Mouse (Mus musculus): ENCODE results near the gene Zfp354c. TPM values are rescaled to one million over a fixed set of nuclear protein-coding genes. Genes with fewer than 3 reads are reported as not detected.
A peak's percentile ranks its signal among the peaks of the same experiment; 100 is the strongest.

Gene Zfp354c
- polyA plus RNA-seq (2016; fragmentation: Nextera tagmentation; extraction: Ambion mirVana): 18.3 and 21.0 TPM in 2 replicates

DNA sequence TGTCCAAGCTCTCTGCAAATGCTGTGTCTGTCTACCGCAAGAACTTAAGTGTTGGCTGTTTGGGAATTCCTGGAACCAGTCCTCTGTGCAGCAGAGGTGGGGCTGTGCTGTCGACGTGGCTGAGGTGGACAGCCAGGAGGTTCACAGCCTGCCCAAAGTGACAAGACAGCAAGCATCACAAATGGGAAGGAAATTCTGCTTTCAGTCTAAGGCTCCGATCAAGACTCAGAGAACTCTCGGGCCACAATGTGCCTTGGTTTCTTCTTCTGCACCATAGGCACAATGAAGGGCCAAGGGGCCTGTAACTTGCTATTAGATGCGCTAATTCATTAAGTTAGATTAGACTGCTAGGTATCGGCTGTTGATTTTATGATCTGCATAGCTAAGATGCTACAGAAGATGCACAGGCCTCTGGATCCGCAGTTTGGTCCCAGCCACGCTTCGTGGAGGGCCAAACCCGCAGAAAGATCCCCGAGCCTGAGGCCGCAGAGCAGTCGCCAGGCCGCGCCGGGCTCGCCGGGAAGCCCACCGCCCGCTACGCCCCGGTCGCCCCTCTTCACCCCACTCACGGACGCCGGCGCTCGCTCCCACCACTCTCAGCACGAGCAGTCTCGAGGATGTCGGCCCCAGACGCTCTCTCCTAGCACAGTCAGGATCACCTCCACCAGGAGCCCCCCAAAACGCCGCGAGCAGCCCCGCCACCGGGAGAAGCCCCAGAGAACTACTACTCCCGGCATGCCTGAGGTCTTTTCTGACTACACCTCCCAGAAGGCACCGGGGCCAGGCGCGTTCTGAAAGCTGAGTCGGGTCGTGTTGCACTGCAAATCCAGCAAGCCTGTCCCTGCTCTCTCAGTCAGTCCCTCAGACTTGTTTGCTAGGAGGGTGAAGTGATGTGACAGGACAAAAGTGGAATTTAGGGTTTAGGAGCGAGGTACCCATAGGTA is at the start of gene Zfp354c:
TSS of gene Zfp354c (minus strand) at position 715 of the 944 bp plus-strand sequence.
- WGBS: under 1% methylated on average over 45 of the region's 45 CpGs
- peaks cover 34% of the 10 kb centered on the region for H3K36me3 ChIP-seq
- peak within 1 kb of the TSS; percentile 92 for H3K9ac ChIP-seq

DNA sequence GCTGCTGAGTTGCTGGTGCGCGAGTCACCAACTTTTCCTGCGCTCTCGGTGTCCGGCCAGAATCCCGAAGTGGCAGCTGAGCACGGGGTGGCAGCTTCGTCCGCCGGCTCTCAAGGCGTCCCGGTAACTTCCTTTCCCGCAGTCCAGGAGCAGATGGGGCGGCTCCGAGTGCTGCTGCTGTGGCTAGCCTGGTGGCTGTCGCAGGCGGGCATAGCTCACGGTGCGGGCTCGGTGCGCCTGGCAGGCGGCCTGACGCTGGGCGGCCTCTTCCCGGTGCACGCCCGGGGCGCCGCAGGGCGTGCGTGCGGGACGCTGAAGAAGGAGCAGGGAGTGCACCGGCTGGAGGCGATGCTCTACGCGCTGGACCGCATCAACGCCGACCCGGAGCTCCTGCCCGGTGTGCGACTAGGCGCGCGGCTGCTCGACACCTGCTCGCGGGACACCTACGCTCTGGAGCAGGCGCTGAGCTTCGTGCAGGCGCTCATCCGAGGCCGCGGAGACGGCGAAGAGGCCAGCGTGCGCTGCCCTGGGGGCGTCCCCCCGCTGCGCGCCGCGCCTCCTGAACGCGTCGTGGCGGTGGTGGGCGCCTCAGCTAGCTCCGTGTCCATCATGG is 23.6 kb upstream of the Zfp354c start:
- no peak overlapping the region for H3K27ac ChIP-seq (ENCODE audit: poor library complexity, severe bottlenecking)
- peaks cover 27% of the 10 kb centered on the region for H3K4me1 ChIP-seq (replicated peaks)
- H3K4me2 ChIP-seq: peak overlapping the region; percentile 75
- H3K9me3 ChIP-seq (replicated peaks): peaks cover 10% of the 10 kb centered on the region; the same call in 1 of the 2 replicates
- H3K27me3 ChIP-seq (replicated peaks): peaks cover 60% of the 10 kb centered on the region
- no peaks in the 10 kb centered on the region for H3K36me3 ChIP-seq
- under 1% methylated on average over 72 of the region's 72 CpGs for WGBS
- peak overlapping the region; percentile 3; the same call in 1 of the 2 replicates for H3K9ac ChIP-seq
- H3K4me3 ChIP-seq: peak overlapping the region; percentile 47
- ATAC-seq (ENCODE audit: insufficient number of reproducible peaks, low FRiP score): no peak

More for the DNA sequence above, at the start of gene Zfp354c:
- Histone ChIP-seq H3K27me3 (replicated peaks) (no peaks in the 10 kb centered on the region), H3K4me3 (peak within 1 kb of the TSS; percentile 82), H3K27ac (ENCODE audit: poor library complexity, severe bottlenecking) (peak within 1 kb of the TSS; percentile 12; the same call in 1 of the 2 replicates), H3K4me2 (peak within 1 kb of the TSS; percentile 81), H3K9me3 (replicated peaks) (peaks cover 6% of the 10 kb centered on the region), H3K4me1 (replicated peaks) (peaks cover 12% of the 10 kb centered on the region)
- ATAC-seq (ENCODE audit: insufficient number of reproducible peaks, low FRiP score): peak; percentile 92

DNA sequence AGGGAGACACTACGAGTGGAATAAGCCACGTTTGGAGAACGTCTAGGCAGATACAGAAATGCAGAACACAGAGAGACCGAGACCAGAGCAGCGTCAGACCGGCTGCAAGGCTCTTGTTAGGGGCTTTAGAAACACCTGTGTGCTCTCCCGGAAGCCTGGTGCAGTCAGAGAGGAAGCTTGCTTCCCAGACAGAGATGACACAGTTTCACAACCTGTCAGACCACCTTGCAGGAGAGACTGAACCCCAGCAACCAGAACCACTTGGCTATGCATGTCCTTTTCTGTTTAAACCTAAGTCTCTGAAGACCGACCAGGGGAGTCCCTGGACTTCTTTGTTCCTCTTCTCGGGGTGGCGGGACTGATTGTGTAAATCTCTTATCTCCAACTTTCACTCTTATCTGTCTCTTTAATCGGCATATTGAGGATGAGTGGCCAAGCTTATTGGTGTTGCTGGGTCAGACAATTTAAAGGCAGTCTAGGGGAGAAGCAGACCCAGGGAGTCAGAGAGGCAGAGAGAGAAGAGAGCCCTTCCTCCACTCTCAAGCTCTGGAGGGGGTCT is 22.7 kb upstream of the Zfp354c start, which contains the start of gene Grm6:
TSS of gene Grm6 (plus strand) at position 509 of the 559 bp plus-strand sequence.
- H3K4me3 ChIP-seq: peak within 1 kb of the TSS; percentile 47
- no peak within 1 kb of the TSS for H3K27ac ChIP-seq (ENCODE audit: poor library complexity, severe bottlenecking)
- no peak for ATAC-seq (ENCODE audit: insufficient number of reproducible peaks, low FRiP score)
- H3K4me2 ChIP-seq: peak within 1 kb of the TSS; percentile 75
- H3K27me3 ChIP-seq (replicated peaks): peaks cover 66% of the 10 kb centered on the region
- WGBS: 2% methylated on average over 11 of the region's 11 CpGs
- H3K9ac ChIP-seq: peak within 1 kb of the TSS; percentile 3; the same call in 1 of the 2 replicates
- H3K4me1 ChIP-seq (replicated peaks): peaks cover 27% of the 10 kb centered on the region
- peaks cover 10% of the 10 kb centered on the region; the same call in 1 of the 2 replicates for H3K9me3 ChIP-seq (replicated peaks)
- no peaks in the 10 kb centered on the region for H3K36me3 ChIP-seq

DNA sequence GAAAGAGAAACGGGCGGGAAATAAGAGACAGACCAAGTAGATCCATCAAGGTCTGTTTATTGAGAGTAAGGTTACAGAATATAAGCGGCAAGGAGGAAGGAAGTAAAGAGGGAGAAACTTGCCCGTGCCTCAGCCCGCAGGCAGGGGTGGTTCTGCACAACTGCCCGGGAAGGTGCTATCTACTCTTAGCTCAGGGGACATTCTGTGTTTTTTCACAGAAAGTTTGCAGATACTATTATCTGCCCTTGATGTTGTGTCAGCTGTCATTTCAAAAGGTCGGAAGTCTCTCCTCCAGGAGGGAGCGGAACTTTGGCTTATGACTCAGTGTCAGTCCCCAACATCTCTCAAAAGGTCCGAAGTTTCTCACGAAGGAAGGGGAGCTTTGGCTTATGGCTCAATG is 21.8 kb upstream of the Zfp354c start:
- Histone ChIP-seq H3K4me2 (peak overlapping the region; percentile 75; the same call in 1 of the 2 replicates), H3K9me3 (replicated peaks) (peaks cover 10% of the 10 kb centered on the region; the same call in 1 of the 2 replicates), H3K9ac (no peak overlapping the region), H3K36me3 (no peaks in the 10 kb centered on the region), H3K4me3 (no peak overlapping the region), H3K27ac (ENCODE audit: poor library complexity, severe bottlenecking) (no peak overlapping the region), H3K4me1 (replicated peaks) (peaks cover 27% of the 10 kb centered on the region), H3K27me3 (replicated peaks) (peaks cover 66% of the 10 kb centered on the region)
- 3% methylated on average over 10 of the region's 10 CpGs for WGBS
- ATAC-seq (ENCODE audit: insufficient number of reproducible peaks, low FRiP score): no peak

DNA sequence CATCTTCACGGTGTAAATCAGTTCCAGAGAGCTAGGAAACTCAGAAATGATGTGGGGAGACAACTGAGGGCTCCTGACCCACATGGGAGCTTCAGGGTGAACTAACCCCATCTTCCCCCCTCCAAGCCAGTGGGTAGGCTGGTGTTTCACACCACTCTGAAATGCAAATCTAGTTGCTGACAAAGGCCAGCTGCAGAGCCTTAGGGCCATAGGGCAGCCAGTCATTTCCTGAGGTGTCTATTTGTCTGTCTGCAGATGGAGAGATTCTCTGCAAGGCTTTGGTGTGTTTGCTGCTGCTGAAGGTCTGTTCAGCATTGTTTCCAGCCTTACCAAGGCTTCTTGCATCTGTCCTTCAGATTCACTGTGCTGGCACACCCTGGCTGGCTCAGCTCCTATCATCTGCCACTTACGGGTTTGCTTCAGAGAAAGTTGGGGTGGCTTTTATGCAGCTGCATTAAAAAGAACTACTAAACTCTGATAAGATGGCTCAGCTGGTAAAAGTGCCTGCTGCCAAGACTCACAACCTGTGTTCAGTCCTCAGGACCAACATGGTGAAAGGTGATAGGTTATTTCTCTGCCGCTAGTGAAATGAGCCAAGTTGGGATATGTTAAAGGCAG is 21.1 kb upstream of the Zfp354c start:
- Histone ChIP-seq H3K27ac (ENCODE audit: poor library complexity, severe bottlenecking) (no peak overlapping the region), H3K4me3 (no peak overlapping the region), H3K4me1 (replicated peaks) (peaks cover 27% of the 10 kb centered on the region), H3K27me3 (replicated peaks) (peaks cover 65% of the 10 kb centered on the region), H3K9ac (no peak overlapping the region), H3K36me3 (no peaks in the 10 kb centered on the region), H3K9me3 (replicated peaks) (peaks cover 10% of the 10 kb centered on the region; the same call in 1 of the 2 replicates), H3K4me2 (peak overlapping the region; percentile 75; the same call in 1 of the 2 replicates)
- WGBS: 26% methylated on average over 3 of the region's 3 CpGs
- ATAC-seq (ENCODE audit: insufficient number of reproducible peaks, low FRiP score): no peak

DNA sequence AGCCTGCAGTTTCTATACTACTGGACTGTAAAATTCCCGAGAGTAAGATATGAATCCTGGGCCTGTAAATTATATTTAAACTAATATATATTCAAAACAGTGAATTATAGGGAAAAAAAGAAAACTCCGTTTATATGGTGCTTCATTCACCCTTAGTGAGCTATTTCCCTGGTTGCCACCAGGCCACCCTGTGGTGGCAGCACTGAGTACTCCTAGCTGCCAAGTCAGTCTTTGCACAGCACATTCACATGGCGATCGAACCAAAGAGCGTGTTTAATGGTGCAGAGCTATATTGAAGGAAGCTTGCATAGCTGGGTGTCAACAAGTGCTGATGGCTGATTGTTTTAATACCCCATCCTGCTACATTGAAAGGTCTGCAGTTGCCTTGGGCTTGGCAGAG is 19.5 kb upstream of the Zfp354c start:
- H3K4me1 ChIP-seq (replicated peaks): peaks cover 27% of the 10 kb centered on the region
- no peak overlapping the region for H3K27ac ChIP-seq (ENCODE audit: poor library complexity, severe bottlenecking)
- no peaks in the 10 kb centered on the region for H3K36me3 ChIP-seq
- H3K9ac ChIP-seq: no peak overlapping the region
- peaks cover 10% of the 10 kb centered on the region; the same call in 1 of the 2 replicates for H3K9me3 ChIP-seq (replicated peaks)
- 69% methylated on average over 5 of the region's 5 CpGs for WGBS
- ATAC-seq (ENCODE audit: insufficient number of reproducible peaks, low FRiP score): no peak
- H3K4me3 ChIP-seq: no peak overlapping the region
- H3K4me2 ChIP-seq: no peak overlapping the region
- H3K27me3 ChIP-seq (replicated peaks): peaks cover 52% of the 10 kb centered on the region

DNA sequence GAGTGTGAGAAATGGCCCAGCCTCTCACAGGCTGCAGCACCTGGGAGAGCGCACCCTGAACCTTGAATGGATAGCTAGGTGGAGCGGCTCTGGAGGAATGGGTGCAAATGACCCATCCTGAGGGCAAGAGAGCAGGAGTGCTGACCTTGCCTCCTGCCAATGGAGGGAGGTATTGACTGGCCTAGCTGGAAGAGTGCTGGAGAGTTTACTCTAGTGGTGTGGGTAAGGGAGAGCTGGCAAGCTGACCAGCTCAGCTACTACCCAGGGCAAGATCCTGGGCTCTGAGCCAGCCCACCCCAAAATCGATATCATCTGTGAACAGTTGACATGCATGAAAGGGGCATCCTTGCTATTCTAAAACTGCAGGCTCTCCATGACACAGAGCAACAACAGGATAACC is 18.4 kb upstream of the Zfp354c start:
- Histone ChIP-seq H3K9ac (no peak overlapping the region), H3K27me3 (replicated peaks) (peaks cover 41% of the 10 kb centered on the region), H3K27ac (ENCODE audit: poor library complexity, severe bottlenecking) (no peak overlapping the region), H3K4me1 (replicated peaks) (peaks cover 21% of the 10 kb centered on the region; the same call in 1 of the 2 replicates), H3K4me2 (no peak overlapping the region), H3K36me3 (no peaks in the 10 kb centered on the region), H3K4me3 (no peak overlapping the region), H3K9me3 (replicated peaks) (peaks cover 10% of the 10 kb centered on the region; the same call in 1 of the 2 replicates)
- 73% methylated on average over 3 of the region's 3 CpGs for WGBS
- no peak for ATAC-seq (ENCODE audit: insufficient number of reproducible peaks, low FRiP score)

DNA sequence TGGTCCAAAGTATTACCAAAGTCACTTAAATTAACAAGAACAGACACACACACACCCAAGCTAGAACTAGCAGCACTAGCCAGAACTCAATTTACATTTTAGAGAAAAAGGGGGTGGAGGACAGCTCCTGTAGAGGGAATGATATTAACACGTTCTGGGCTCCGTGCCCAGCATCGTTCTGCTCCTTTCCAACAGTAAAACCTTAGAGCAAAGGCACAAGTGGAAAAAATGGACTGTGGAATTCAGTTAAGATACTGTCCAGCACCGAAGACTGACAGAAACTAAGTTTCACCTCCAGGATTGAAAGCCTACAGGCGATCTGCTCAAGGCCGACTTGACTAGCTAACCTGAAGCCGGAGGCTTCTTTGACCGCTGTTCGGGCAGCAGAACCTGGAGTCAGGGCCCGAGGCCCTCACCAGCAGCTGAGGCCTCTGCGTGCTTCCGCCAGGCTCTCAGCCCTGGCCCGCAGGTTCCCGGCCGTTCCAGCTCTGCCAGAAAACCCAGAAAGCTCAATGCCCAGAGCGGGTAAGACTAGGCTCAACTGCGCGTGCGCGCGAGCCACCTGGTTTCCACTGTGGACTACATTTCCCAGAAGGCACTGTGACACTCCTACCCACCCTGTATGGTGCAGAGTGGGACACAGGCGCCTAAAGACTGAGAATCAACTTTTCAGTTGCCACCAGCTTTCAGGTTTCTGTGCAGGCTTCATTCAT is 13.7 kb upstream of the Zfp354c start, which contains the start of gene Zfp879:
TSS of gene Zfp879 (minus strand) at position 530 of the 713 bp plus-strand sequence.
- Histone ChIP-seq H3K4me2 (peak within 1 kb of the TSS; percentile 74), H3K27ac (ENCODE audit: poor library complexity, severe bottlenecking) (peak within 1 kb of the TSS; percentile 84; the same call in 1 of the 2 replicates), H3K36me3 (no peaks in the 10 kb centered on the region), H3K9me3 (replicated peaks) (no peaks in the 10 kb centered on the region), H3K27me3 (replicated peaks) (peaks cover 6% of the 10 kb centered on the region), H3K4me1 (replicated peaks) (0 out of 2 replicates have a peak, but pooled peaks cover 7% of the 10 kb centered on the region), H3K4me3 (peak within 1 kb of the TSS; percentile 51), H3K9ac (peak within 1 kb of the TSS; percentile 80)
- peak; percentile 89 for ATAC-seq (ENCODE audit: insufficient number of reproducible peaks, low FRiP score)
- 18% methylated on average over 22 of the region's 22 CpGs for WGBS

DNA sequence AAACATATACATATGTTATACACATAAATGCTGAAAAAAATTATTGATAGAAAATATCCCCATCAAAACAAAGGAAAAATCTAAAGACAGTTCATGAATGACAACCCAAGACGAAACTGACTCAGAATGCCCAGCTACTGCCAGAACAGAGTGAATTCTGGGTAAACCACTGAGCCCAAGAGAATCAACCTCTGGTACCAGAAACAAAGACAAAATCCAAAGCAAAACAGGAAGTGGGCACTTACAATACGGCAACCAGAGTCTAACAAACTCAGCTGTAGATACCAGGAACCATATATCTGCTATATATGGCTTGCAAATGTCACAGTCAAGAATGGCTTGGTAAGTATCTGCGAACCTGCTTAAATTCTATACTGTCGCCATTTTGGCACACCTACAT is 8.2 kb upstream of the Zfp354c start:
- H3K9ac ChIP-seq: no peak overlapping the region
- H3K4me3 ChIP-seq: no peak overlapping the region
- H3K9me3 ChIP-seq (replicated peaks): peaks cover 26% of the 10 kb centered on the region
- no peak for ATAC-seq (ENCODE audit: insufficient number of reproducible peaks, low FRiP score)
- no peaks in the 10 kb centered on the region for H3K27me3 ChIP-seq (replicated peaks)
- WGBS: 72% methylated on average over 4 of the region's 4 CpGs
- H3K4me1 ChIP-seq (replicated peaks): 0 out of 2 replicates have a peak, but pooled peaks cover 3% of the 10 kb centered on the region
- H3K27ac ChIP-seq (ENCODE audit: poor library complexity, severe bottlenecking): no peak overlapping the region
- H3K4me2 ChIP-seq: no peak overlapping the region
- H3K36me3 ChIP-seq: peaks cover 12% of the 10 kb centered on the region

DNA sequence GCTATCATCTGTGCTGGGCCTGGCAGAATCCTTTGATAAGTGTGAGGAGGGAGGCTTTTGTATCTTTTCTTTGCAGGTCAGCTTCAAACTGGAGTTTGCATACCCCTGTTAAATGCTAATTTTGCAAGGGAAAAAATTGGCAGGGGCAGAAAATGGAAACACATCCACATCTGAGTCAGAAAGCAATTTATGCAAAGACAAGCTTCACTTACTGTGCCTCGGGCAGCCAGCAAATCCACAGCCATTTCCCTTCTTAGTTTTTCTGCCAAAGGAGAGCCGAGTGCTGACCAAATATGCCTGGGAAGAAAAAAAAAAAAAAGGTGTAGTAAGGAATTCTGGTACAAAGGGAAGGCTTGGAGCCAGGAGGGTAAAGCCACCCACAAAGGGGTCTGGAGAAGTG is 1.3 kb downstream of the Zfp354c start:
- Histone ChIP-seq H3K4me3 (peak overlapping the region; percentile 82), H3K4me1 (replicated peaks) (peaks cover 12% of the 10 kb centered on the region), H3K36me3 (peaks cover 42% of the 10 kb centered on the region), H3K4me2 (peak overlapping the region; percentile 81), H3K27ac (ENCODE audit: poor library complexity, severe bottlenecking) (no peak overlapping the region), H3K27me3 (replicated peaks) (no peaks in the 10 kb centered on the region), H3K9me3 (replicated peaks) (0 out of 2 replicates have a peak, but pooled peaks cover 5% of the 10 kb centered on the region), H3K9ac (peak overlapping the region; percentile 92; the same call in 1 of the 2 replicates)
- no peak for ATAC-seq (ENCODE audit: insufficient number of reproducible peaks, low FRiP score)
- 61% methylated on average over 2 of the region's 2 CpGs for WGBS
